Mouse (Mus musculus) limb, embryonic 14.5 days (tissue): ENCODE measurements around the gene Abcc8. TPM values are rescaled to one million over a fixed set of nuclear protein-coding genes. Genes with fewer than 3 reads are reported as not detected.

Experiments
- ATAC-seq: fragments of 200-750 bp; cut with Nextera tagmentation; 2 replicates; pipeline ENCODE4 v1.8.0; 2017; ENCODE audit warnings: low read depth, moderate number of reproducible peaks, moderate TSS enrichment; ENCODE audit not compliant: low FRiP score
- DNase-seq: peaks from one replicate; pipeline ENCODE4 v3.0.0-alpha.2; 2015; ENCODE audit warnings: low spot score
- H3K27ac ChIP-seq: fragments of 300-500 bp; sonication (generic); replicated peaks from 2 replicates; pipeline ENCODE4 v1.5.1; 2014; ENCODE audit warnings: low read depth, mild to moderate bottlenecking, low read length, moderate library complexity, mixed read lengths
- H3K27me3 ChIP-seq: fragments of 300-500 bp; sonication (generic); 2 replicates; pipeline ENCODE4 v1.6.1; 2014; ENCODE audit warnings: low read length, mixed read lengths; ENCODE audit not compliant: control insufficient read depth, insufficient read depth
- H3K36me3 ChIP-seq: fragments of 300-500 bp; sonication (generic); 2 replicates; pipeline ENCODE4 v1.6.1; 2014; ENCODE audit warnings: mild to moderate bottlenecking, low read length, moderate library complexity, mixed read lengths; ENCODE audit not compliant: control insufficient read depth, insufficient read depth
- H3K4me1 ChIP-seq: fragments of 300-500 bp; sonication (generic); 2 replicates; pipeline ENCODE4 v1.6.1; 2014; ENCODE audit warnings: antibody characterized with exemption, low read length, mixed read lengths; ENCODE audit not compliant: control insufficient read depth, insufficient read depth
- H3K4me2 ChIP-seq: fragments of 300-500 bp; sonication (generic); replicated peaks from 2 replicates; pipeline ENCODE4 v1.6.1; 2014; ENCODE audit warnings: low read depth, mild to moderate bottlenecking, low read length, moderate library complexity; ENCODE audit not compliant: severe bottlenecking
- H3K4me3 ChIP-seq: fragments of 300-500 bp; sonication (generic); replicated peaks from 2 replicates; pipeline ENCODE4 v1.5.1; 2014; ENCODE audit warnings: low read length
- H3K9ac ChIP-seq: fragments of 300-500 bp; sonication (generic); 2 replicates; pipeline ENCODE4 v1.6.1; 2014; ENCODE audit warnings: mild to moderate bottlenecking, low read depth, low read length, moderate library complexity; ENCODE audit not compliant: severe bottlenecking
- H3K9me3 ChIP-seq: fragments of 300-500 bp; sonication (generic); 2 replicates; pipeline ENCODE4 v1.6.1; 2016; ENCODE audit warnings: low read length; ENCODE audit not compliant: control insufficient read depth
- POLR2A ChIP-seq: fragments of 200-500 bp; IDR thresholded peaks from 2 replicates; pipeline ENCODE4 v1.8.0; 2012; ENCODE audit warnings: inconsistent platforms, mild to moderate bottlenecking, moderate library complexity, borderline replicate concordance; ENCODE audit not compliant: insufficient read depth, insufficient read length; ENCODE audit errors: extremely low read depth
- WGBS: fragments of 180-500 bp; shearing (Covaris S2); extraction: QIAGEN DNeasy Blood & Tissue Kit; methylation state at CpG from one replicate; pipeline ENCODE4 v1.1.7; 2014; 5-methylcytosine and 5-hydroxymethylcytosine counted together
- polyA plus RNA-seq, 2 experiments: library from polyadenylated mRNA; depleted of rRNA in 1 of 2; stranded (reverse) in 1 of 2; unstranded in 1 of 2; fragments of >200 nt; fragmentation: Nextera tagmentation in 1 of 2; extraction: Ambion mirVana in 1 of 2; gene quantifications; 2 replicates each; pipeline versions ENCODE4 v1.2.1 to v1.2.3; 2012 to 2014

Gene Abcc8
- polyA plus RNA-seq, 2 experiments, result 1.5 to 2.6 TPM

DNA sequence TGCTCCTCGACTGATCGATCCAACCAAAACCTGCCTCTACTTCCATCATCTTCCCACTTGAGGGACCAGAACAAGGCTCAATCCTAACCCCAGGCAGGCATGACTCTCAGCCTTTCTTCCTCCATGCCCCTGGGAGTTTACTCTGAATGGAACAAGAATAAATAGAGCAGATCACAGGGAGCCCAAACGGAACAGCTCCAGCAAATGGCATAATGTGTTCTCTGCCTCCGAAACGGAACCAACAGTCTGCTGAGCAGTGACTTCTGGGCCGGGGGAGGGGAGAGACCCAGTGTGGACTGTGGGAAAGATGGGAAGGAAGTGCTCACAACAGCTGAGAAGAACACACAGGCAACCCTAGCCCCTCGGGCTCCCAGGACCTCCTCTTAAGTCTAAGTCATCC, 22.1 kb downstream of the Abcc8 start:
- H3K9me3 ChIP-seq, result no peaks in the 10 kb centered on the region
- DNase-seq (no peak), ATAC-seq (no peak)
- H3K4me2 ChIP-seq, result no peak overlapping the region
- no peaks in the 10 kb centered on the region; the same call in 1 of the 2 replicates for H3K27me3 ChIP-seq
- no peak overlapping the region for H3K4me3 ChIP-seq
- no peaks in the 10 kb centered on the region for H3K4me1 ChIP-seq
- 81% methylated on average over 7 of the region's 7 CpGs for WGBS
- no peaks in the 10 kb centered on the region for H3K36me3 ChIP-seq
- H3K9ac ChIP-seq, result no peak overlapping the region
- TF ChIP-seq POLR2A, result no peak
- no peak overlapping the region for H3K27ac ChIP-seq

DNA sequence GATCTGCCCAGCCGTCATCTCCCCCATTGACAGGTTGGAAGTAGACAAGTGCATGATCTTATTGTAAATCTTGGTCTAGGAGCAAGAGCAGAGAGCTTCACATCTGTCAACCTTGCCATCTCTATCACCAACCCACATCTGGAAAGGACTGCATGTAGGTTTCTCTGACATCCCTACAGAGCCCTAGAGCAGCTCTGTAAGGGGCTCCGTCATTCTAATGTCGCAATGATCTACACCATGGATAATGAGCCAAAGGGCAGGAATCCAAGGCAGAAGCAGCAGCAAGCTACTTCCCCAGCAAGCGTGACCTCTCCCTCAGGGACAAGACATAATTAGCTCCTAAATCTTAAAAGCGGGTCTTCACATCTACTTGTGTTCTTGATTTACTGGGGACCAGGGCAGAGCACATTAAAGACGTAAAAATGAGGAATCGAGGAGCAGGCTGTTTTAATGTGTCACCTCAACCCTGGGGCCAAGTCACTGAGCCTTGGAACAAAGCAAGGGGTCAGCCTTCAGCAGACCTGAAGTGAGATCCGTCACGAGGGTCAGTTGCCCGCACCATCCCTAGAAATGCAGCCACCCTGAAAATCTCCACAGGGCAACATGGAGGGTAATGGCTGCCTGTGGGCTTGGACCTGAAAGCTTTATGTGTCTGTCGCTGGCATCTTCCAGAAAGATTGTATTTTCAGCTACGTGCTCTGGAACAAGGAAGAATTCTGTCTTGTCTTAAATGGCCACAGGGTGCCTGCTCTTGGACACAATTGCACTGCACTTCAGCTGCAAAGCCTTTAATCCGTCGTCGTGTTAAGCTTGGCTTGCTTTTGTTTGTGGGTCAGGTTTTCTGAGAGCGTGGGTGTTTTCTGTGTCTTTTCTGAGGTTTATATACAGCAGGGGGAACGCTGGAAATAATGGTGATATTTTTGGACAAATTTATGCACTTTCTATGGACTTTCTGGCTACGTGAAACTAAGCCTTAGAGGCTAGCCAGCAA, 25.0 kb downstream of the Abcc8 start:
- Histone ChIP-seq H3K4me3 (no peak overlapping the region), H3K4me1 (no peaks in the 10 kb centered on the region), H3K9ac (no peak overlapping the region), H3K36me3 (no peaks in the 10 kb centered on the region), H3K27ac (no peak overlapping the region), H3K27me3 (no peaks in the 10 kb centered on the region; the same call in 1 of the 2 replicates), H3K9me3 (no peaks in the 10 kb centered on the region), H3K4me2 (no peak overlapping the region)
- TF ChIP-seq POLR2A, result no peak
- 32% methylated on average over 18 of the region's 18 CpGs for WGBS
- ATAC-seq, result no peak
- no peak for DNase-seq

- Histone ChIP-seq H3K4me1 (no peaks in the 10 kb centered on the region), H3K9ac (no peak overlapping the region), H3K9me3 (no peaks in the 10 kb centered on the region), H3K4me3 (no peak overlapping the region), H3K4me2 (no peak overlapping the region), H3K27me3 (no peaks in the 10 kb centered on the region; the same call in 1 of the 2 replicates), H3K27ac (no peak overlapping the region), H3K36me3 (no peaks in the 10 kb centered on the region)
- 66% methylated on average over 9 of the region's 9 CpGs for WGBS
- DNase-seq (no peak), ATAC-seq (no peak)
- no peak for TF ChIP-seq POLR2A
Observed at GRCm38 (mm10) chr7:46152819-46153351, 26.9 kb downstream of the Abcc8 start.

DNA sequence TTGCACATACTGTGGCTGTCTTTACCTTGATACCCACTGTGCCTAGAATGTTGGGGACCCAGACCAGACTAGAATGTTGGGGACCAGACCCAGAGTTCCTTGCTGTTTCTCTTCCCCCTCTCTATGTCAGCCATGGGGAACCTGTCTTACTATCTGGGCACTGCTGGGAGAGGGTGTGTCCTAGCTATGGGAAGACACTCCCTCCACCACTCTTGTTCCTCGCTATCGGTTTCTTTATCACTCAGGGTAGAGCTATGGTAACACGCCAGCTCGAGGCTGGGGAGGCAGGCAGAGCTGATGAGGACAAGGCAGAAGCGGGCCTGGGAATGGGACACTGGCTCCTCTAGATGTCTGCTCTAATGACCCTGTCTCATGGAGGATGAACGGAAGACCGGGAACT, 32.4 kb downstream of the Abcc8 start:
- Histone ChIP-seq H3K4me1 (no peaks in the 10 kb centered on the region), H3K4me2 (no peak overlapping the region), H3K9ac (no peak overlapping the region), H3K27me3 (no peaks in the 10 kb centered on the region), H3K36me3 (no peaks in the 10 kb centered on the region), H3K4me3 (no peak overlapping the region), H3K9me3 (no peaks in the 10 kb centered on the region), H3K27ac (no peak overlapping the region)
- WGBS, result 83% methylated on average over 7 of the region's 7 CpGs
- DNase-seq (no peak), ATAC-seq (no peak)
- TF ChIP-seq POLR2A, result no peak

DNA sequence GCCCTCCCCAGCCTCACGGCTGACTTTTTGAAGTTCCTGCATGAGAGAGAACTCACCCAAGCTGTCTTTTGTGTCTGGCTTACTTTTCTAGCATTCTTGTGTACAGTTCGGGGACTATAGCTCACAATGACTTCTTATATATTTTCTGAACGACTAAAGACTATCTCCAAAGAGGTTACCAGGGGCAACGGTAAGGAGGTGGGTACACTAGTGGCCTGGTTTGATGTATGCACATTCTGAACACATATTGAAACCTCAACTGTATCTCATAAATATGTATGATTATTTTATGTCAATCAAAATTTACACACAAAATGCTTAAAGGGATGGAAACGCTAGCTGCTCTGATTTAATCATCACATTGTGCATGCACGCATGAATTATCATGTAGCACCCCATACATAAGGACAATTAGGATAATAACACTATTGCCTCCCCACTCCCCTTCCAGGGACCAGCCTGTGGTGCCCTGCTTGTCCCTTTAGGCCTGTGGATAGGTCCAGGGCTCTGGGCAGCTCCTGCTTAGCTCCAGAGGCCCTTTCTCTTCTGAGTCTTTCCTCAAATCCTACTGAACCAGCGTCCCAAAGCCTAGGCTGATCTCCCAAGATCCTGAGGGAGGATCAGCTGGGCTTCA, 33.0 kb downstream of the Abcc8 start:
- DNase-seq, result no peak
- 84% methylated on average over 7 of the region's 7 CpGs for WGBS
- H3K36me3 ChIP-seq, result no peaks in the 10 kb centered on the region
- H3K4me3 ChIP-seq, result no peak overlapping the region
- H3K9me3 ChIP-seq, result no peaks in the 10 kb centered on the region
- no peaks in the 10 kb centered on the region for H3K4me1 ChIP-seq
- H3K4me2 ChIP-seq, result no peak overlapping the region
- no peak for TF ChIP-seq POLR2A
- H3K27me3 ChIP-seq, result no peaks in the 10 kb centered on the region
- H3K27ac ChIP-seq, result no peak overlapping the region
- no peak overlapping the region for H3K9ac ChIP-seq
- ATAC-seq, result no peak
